Mouse (Mus musculus) cerebellum, postnatal 4 days (tissue): ENCODE measurements at regions not wholly inside any gene's neighbourhood (a gene's known extent, or its start where the extent isn't known, plus 50 kb on each side); places are given as distances from the start of the nearest gene placed in this dataset.

Experiments used
- DNase-seq, 2 experiments: peaks; one replicate each; pipeline ENCODE4 v3.0.0; 2022; ENCODE audit warnings: low spot score in 2 of 2, mixed read lengths in 1 of 2

GRCm38 (mm10) chr10:111741301-111741945 lies 231.0 kb upstream of the Krr1 start:
- DNase-seq = no peak

- DNase-seq = no peak
These were observed 229.2 kb upstream of the Krr1 start for GRCm38 (mm10) chr10:111743291-111743690.

- DNase-seq = no peak
These were observed 227.3 kb upstream of the Krr1 start for GRCm38 (mm10) chr10:111745116-111745515.

- DNase-seq = no peak
These were observed 226.2 kb upstream of the Krr1 start for GRCm38 (mm10) chr10:111746067-111746878.

GRCm38 (mm10) chr10:111746879-111747477 lies 225.5 kb upstream of the Krr1 start:
- DNase-seq = no peak

GRCm38 (mm10) chr10:111748482-111748881 lies 224.0 kb upstream of the Krr1 start:
- no peak for DNase-seq

GRCm38 (mm10) chr10:111753646-111754045 lies 218.8 kb upstream of the Krr1 start:
- no peak for DNase-seq

GRCm38 (mm10) chr10:111755964-111756363 lies 216.5 kb upstream of the Krr1 start:
- no peak for DNase-seq

GRCm38 (mm10) chr10:111756528-111756927 lies 215.9 kb upstream of the Krr1 start:
- DNase-seq = no peak

GRCm38 (mm10) chr10:111757689-111758088 lies 214.8 kb upstream of the Krr1 start:
- no peak for DNase-seq

GRCm38 (mm10) chr10:111759505-111759904 lies 213.0 kb upstream of the Krr1 start:
- DNase-seq = no peak

- DNase-seq = no peak
These were observed 209.5 kb upstream of the Krr1 start for GRCm38 (mm10) chr10:111762751-111763528.

- no peak for DNase-seq
These were observed 205.3 kb upstream of the Krr1 start for GRCm38 (mm10) chr10:111767011-111767720.

GRCm38 (mm10) chr10:111767813-111768455 lies 204.5 kb upstream of the Krr1 start:
- no peak for DNase-seq

- no peak for DNase-seq
These were observed 202.9 kb upstream of the Krr1 start for GRCm38 (mm10) chr10:111769486-111770002.

- DNase-seq = no peak
These were observed 202.4 kb upstream of the Krr1 start for GRCm38 (mm10) chr10:111770027-111770426.

GRCm38 (mm10) chr10:111771010-111771409 lies 201.5 kb upstream of the Krr1 start:
- DNase-seq = no peak

- no peak for DNase-seq
These were observed 194.9 kb upstream of the Krr1 start for GRCm38 (mm10) chr10:111777559-111777958.

GRCm38 (mm10) chr10:111778111-111778510 lies 194.4 kb upstream of the Krr1 start:
- DNase-seq = no peak

- DNase-seq = no peak
These were observed 192.5 kb upstream of the Krr1 start for GRCm38 (mm10) chr10:111779956-111780355.
